Mouse (Mus musculus) hematopoietic stem cell, adult 5-6 weeks (primary cell): ENCODE results near the gene Rnls. TPM values are rescaled to one million over a fixed set of nuclear protein-coding genes. Genes with fewer than 3 reads are reported as not detected.

Experiments
- ATAC-seq, 2 experiments: fragments of 125-278 bp in 1 of 2; replicated peaks in 1 of 2; 2 replicates each; pipeline ENCODE4 v1.8.0; 2016 to 2017; ENCODE audit warnings: inconsistent platforms in 2 of 2, mild to moderate bottlenecking in 2 of 2, moderate number of reproducible peaks in 2 of 2, low read depth in 1 of 2, moderate TSS enrichment in 1 of 2; ENCODE audit not compliant: low FRiP score in 2 of 2, poor library complexity in 2 of 2, severe bottlenecking in 2 of 2, insufficient read depth in 1 of 2, low TSS enrichment in 1 of 2
- total RNA-seq: library from RNA; stranded (forward); fragments of 172-1452, 232-1000 nt; gene quantifications from 2 replicates; pipeline ENCODE4 v1.2.3, GENCODE M21; 2017

Rnls gene
- total RNA-seq, 1 experiment from 2014 or later: 1.7 TPM

GRCm38 (mm10) chr19:33222595-33223223 lies 169.4 kb downstream of the Rnls start:
- peak; percentile 84 to 86 for ATAC-seq

DNA sequence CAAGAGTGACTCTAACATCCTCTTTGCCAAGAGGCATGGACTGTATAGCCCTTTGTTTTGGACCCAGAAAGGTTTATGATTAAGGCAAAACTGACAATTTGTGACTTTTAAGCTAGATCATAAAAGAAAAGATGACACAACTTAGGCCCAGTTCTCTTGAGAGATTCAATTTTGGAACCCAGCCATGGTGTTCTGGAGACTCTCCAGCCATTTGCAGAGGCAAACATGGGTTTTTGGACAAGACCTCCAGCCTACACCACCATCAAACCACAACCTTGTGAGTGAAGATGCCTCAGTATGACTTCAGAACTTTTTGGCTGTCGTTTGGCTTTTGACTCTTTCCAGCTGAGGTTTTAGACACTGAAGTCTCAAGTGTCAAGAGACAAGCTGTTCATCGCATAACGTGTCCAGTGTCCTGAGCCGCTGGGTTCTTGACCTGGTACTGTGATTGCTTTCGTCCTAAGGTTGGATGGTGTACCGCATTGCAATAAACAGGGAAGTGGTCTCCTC lies 174.2 kb downstream of the Rnls start:
- no peak for ATAC-seq

- ATAC-seq: no peak
Observed at GRCm38 (mm10) chr19:33209709-33210108, 182.4 kb downstream of the Rnls start.

DNA sequence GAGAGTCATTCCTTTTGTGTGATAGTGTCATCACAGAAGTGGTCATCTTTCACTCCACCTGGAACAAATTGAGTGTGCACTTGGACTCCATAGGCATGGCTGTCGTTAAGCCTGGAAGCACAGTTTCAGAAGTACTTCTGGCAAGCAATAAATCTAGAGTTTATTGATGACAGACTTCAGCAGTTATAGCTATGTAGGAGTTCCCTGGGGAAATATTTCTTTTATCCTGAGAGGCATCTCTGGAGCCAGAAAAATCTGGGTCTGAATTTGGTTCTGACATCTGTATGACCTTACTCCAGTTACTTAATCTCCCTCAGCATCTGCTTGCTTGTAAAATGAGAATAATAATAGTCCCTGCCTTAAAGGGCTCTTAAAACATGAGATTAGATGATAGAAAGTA lies 184.1 kb downstream of the Rnls start:
- ATAC-seq: no peak

DNA sequence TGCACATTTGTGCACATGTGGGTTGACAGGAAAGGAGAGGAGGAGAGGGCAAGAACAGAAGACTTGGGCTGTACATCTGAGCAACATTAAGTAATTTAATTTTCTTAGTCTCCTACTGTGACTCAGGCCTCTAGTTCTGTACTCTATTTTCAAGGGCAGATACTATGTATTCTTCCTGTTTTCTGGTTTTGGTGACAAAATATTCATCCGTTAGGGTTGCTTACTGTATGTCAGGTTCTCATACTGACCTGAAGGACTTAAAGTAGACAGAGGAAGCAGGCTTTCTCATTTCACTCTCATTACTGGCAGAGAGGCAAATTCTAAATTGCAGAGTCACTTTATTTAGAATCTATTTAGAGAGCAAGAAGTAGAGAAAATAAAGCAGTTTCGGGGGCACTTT lies 186.7 kb downstream of the Rnls start:
- ATAC-seq: no peak; a peak in 2 of 4 replicates

GRCm38 (mm10) chr19:33202422-33202821 lies 189.7 kb downstream of the Rnls start:
- no peak for ATAC-seq

- no peak for ATAC-seq
Observed at GRCm38 (mm10) chr19:33201181-33201580, 190.9 kb downstream of the Rnls start.

GRCm38 (mm10) chr19:33192064-33192463 lies 200.0 kb downstream of the Rnls start:
- ATAC-seq: no peak

- no peak for ATAC-seq
Observed at GRCm38 (mm10) chr19:33188766-33189165, 203.3 kb downstream of the Rnls start.

DNA sequence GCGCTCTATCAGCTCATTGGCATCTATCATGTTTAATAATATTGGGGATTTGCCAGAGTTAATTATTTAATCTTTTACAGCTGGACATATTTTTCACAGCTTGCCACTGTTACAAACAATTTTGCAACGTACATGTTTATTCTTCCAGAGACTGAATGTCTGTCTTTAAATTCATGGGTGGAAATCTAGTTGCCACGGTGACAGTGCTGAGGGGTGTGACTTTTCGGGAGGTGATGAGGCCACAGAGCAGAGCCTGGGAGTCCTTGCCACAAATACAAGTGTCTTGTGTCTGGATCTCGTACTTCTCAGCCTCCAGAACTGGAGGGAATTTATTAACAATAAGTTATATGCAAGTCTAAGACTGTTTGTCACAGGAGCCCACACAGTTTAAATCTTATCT lies 212.5 kb downstream of the Rnls start:
- no peak for ATAC-seq

- ATAC-seq: no peak
Observed at GRCm38 (mm10) chr19:33178866-33179265, 213.2 kb downstream of the Rnls start.

DNA sequence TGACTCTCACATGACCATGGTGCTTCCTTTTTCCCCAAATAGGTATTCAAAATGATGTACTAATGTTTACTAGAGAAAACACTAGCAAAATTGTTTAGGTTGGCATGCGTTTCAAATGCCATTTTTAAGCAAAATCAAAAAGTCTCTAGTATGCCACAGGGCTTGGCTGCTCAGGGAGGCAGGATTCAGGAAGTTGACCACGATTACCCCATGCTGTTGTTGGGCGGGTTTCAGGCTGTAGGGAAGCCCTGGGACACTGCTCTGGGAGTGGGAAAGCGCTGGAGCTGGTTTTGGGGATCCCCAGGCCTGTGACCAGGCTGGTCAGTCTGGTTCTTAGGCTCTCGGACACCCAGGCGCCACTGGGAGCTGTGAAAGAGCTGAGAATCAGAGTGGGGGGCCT lies 213.7 kb downstream of the Rnls start:
- ATAC-seq: peak in 1 of 2 experiments; percentile 42; a peak in 1 of 4 replicates

DNA sequence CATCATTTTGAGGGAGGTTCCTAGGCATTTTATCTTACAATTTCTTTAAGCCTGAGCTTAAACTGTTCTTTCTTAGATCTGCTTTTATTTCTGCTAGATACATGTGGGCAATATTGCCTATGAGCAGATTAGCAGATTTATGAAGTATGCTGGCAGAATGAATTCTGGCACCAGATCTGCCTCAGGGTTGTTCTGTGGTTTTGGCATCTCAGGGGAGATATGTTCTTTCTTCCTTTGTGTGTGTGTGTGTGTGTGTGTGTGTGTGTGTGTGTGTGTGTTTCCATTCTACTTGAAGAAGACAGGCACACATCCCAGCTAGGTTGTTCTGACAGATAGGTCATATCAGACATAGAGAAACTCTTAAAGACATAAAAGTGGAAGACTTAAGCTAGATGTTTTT lies 218.1 kb downstream of the Rnls start:
- no peak; a peak in 1 of 4 replicates for ATAC-seq

DNA sequence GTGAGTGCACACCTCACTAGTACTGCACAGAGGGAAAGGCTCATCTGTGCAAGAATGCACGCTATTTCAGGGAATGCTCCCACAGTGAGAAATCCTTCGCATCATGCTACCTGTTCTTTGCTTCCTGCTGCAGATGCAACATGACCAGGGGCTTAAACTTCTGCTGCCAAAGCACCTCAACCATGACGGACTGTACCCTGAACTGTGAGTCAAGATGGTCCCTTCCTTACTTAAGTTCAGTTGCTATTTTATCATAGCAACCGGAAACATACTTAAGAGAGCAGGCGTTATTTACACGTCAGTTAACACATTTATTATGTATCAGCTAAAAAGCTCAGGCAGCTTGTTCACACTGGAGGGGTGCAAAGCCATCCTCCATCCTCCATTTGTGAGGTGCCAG lies 222.2 kb downstream of the Rnls start:
- ATAC-seq: no peak

GRCm38 (mm10) chr19:33167528-33168264 lies 224.4 kb downstream of the Rnls start:
- ATAC-seq: no peak

DNA sequence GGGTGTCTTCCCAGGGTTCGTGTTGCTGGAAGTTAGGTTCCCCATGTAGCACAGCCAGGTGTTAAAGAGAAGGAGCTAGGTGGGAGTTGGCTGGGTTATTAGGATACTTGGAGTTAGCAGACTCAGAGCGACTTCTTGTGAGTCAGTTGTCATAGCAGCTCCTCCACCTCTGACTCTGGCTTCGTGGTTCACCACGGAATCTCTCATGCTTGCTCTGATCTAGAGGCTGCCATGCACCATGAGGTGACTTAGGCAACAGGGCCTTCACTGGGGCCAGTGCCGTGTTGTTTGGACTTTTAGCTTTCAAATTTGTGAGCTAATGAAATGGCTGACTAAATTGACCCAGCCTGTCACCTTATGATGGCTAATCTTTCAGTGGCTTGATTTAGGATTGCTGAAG lies 227.3 kb downstream of the Rnls start:
- ATAC-seq: no peak

DNA sequence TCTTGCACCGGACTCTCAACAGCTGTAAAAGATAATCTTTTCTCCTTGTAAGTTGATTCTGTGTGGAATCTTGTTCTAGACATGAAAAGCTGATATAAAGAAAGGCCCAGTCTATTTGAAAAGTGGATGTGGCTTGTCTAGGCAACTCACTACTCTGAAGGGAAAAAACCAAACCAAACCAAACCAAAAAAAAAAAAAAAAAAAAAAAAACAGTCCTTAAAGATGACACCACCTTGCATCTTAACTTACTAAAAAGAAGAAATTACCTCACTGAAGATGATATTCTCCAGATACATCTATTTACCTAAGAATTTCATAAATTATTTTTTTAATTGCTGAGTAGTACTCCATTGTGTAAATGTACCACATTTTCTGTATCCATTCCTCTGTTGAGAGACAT lies 230.2 kb downstream of the Rnls start:
- no peak for ATAC-seq

GRCm38 (mm10) chr19:33159897-33160296 lies 232.2 kb downstream of the Rnls start:
- no peak for ATAC-seq

- no peak for ATAC-seq
Observed at GRCm38 (mm10) chr19:33159192-33159591, 232.9 kb downstream of the Rnls start.
